Mouse (Mus musculus): ENCODE measurements around the gene Sart1. TPM values are rescaled to one million over a fixed set of nuclear protein-coding genes. Genes with fewer than 3 reads are reported as not detected.
"Not testable (repeated sequence)": the region's sequence is repeated elsewhere in the genome, so short reads cannot be mapped to it uniquely, and the experiment has no call there.

Gene Sart1
- polyA plus RNA-seq, 1 experiment from 2014 or later = 74.8 TPM

GRCm38 (mm10) chr19:5366175-5367052 is 22.1 kb downstream of the Sart1 start, which contains the start of gene Eif1ad:
TSS of gene Eif1ad (plus strand) at chr19:5366741.
- under 1% methylated on average over 68 of the region's 92 CpGs for WGBS
- peak; percentile 93 for ATAC-seq (ENCODE audit: insufficient read depth, low FRiP score, low read depth)
- H3K27ac ChIP-seq = peak within 1 kb of the TSS; percentile 98
- peak within 1 kb of the TSS; percentile 89 for H3K9ac ChIP-seq
- H3K4me2 ChIP-seq = peak within 1 kb of the TSS; percentile 90
- H3K9me3 ChIP-seq = no peaks in the 10 kb centered on the region
- H3K36me3 ChIP-seq = peaks cover 33% of the 10 kb centered on the region
- H3K27me3 ChIP-seq (replicated peaks) = no peaks in the 10 kb centered on the region
- H3K4me3 ChIP-seq (replicated peaks) = peak within 1 kb of the TSS; percentile 87
- H3K4me1 ChIP-seq = peaks cover 21% of the 10 kb centered on the region

- no peaks in the 10 kb centered on the region for H3K27me3 ChIP-seq (replicated peaks)
- H3K4me1 ChIP-seq = peaks cover 21% of the 10 kb centered on the region
- peak overlapping the region; percentile 90 for H3K4me2 ChIP-seq
- H3K9ac ChIP-seq = peak overlapping the region; percentile 37; the same call in 1 of the 2 replicates
- WGBS = 17% methylated on average over 11 of the region's 11 CpGs
- peaks cover 30% of the 10 kb centered on the region for H3K36me3 ChIP-seq
- no peaks in the 10 kb centered on the region for H3K9me3 ChIP-seq
- no peak for ATAC-seq (ENCODE audit: insufficient read depth, low FRiP score, low read depth)
- H3K27ac ChIP-seq = peak overlapping the region; percentile 98; the same call in 1 of the 2 replicates
- peak overlapping the region; percentile 87 for H3K4me3 ChIP-seq (replicated peaks)
These were observed 22.8 kb downstream of the Sart1 start for GRCm38 (mm10) chr19:5365751-5366150.

GRCm38 (mm10) chr19:5364124-5364523 is 24.4 kb downstream of the Sart1 start:
- no peak overlapping the region for H3K27ac ChIP-seq
- 80% methylated on average over 2 of the region's 2 CpGs for WGBS
- no peak overlapping the region for H3K4me2 ChIP-seq
- H3K27me3 ChIP-seq (replicated peaks) = no peaks in the 10 kb centered on the region
- no peak overlapping the region for H3K9ac ChIP-seq
- H3K4me3 ChIP-seq (replicated peaks) = no peak overlapping the region
- peaks cover 21% of the 10 kb centered on the region for H3K4me1 ChIP-seq
- ATAC-seq (ENCODE audit: insufficient read depth, low FRiP score, low read depth) = no peak
- H3K36me3 ChIP-seq = peaks cover 19% of the 10 kb centered on the region
- H3K9me3 ChIP-seq = no peaks in the 10 kb centered on the region

- 73% methylated on average over 2 of the region's 2 CpGs for WGBS
These were observed 26.3 kb downstream of the Sart1 start for GRCm38 (mm10) chr19:5362186-5362585.

GRCm38 (mm10) chr19:5356080-5356479 is 32.4 kb downstream of the Sart1 start:
- H3K36me3 ChIP-seq = no peaks in the 10 kb centered on the region
- H3K4me1 ChIP-seq = no peaks in the 10 kb centered on the region
- 40% methylated on average over 1 of the region's 1 CpGs for WGBS
- no peaks in the 10 kb centered on the region for H3K27me3 ChIP-seq (replicated peaks)
- H3K9ac ChIP-seq = no peak overlapping the region
- no peak overlapping the region for H3K4me2 ChIP-seq
- no peak for ATAC-seq (ENCODE audit: insufficient read depth, low FRiP score, low read depth)
- no peaks in the 10 kb centered on the region for H3K9me3 ChIP-seq
- no peak overlapping the region for H3K27ac ChIP-seq
- H3K4me3 ChIP-seq (replicated peaks) = no peak overlapping the region

More at GRCm38 (mm10) chr19:5362186-5362585, 26.3 kb downstream of the Sart1 start:
- Histone ChIP-seq H3K9ac (no peak overlapping the region), H3K4me1 (peaks cover 9% of the 10 kb centered on the region; the same call in 1 of the 2 replicates), H3K4me2 (no peak overlapping the region), H3K4me3 (replicated peaks) (no peak overlapping the region), H3K36me3 (peaks cover 19% of the 10 kb centered on the region), H3K9me3 (no peaks in the 10 kb centered on the region), H3K27ac (no peak overlapping the region), H3K27me3 (replicated peaks) (no peaks in the 10 kb centered on the region)
- ATAC-seq (ENCODE audit: insufficient read depth, low FRiP score, low read depth) = no peak

- ATAC-seq (ENCODE audit: insufficient read depth, low FRiP score, low read depth) = no peak
- Histone ChIP-seq H3K4me3 (replicated peaks) (no peak overlapping the region), H3K9me3 (no peaks in the 10 kb centered on the region), H3K27ac (no peak overlapping the region), H3K4me2 (no peak overlapping the region), H3K4me1 (0 out of 2 replicates have a peak, but pooled peaks cover 6% of the 10 kb centered on the region), H3K36me3 (no peaks in the 10 kb centered on the region), H3K27me3 (replicated peaks) (no peaks in the 10 kb centered on the region), H3K9ac (no peak overlapping the region)
- 58% methylated on average over 2 of the region's 2 CpGs for WGBS
These were observed 34.9 kb downstream of the Sart1 start for GRCm38 (mm10) chr19:5353609-5354008.

GRCm38 (mm10) chr19:5349502-5349873 is 39.0 kb downstream of the Sart1 start, which contains the start of gene Cst6:
TSS of gene Cst6 (minus strand) at chr19:5349574.
- H3K9me3 ChIP-seq; H3K27ac ChIP-seq; H3K4me1 ChIP-seq; H3K9ac ChIP-seq; H3K27me3 ChIP-seq (replicated peaks); H3K36me3 ChIP-seq; ATAC-seq (ENCODE audit: insufficient read depth, low FRiP score, low read depth): not testable (repeated sequence)
- WGBS = 61% methylated on average over 6 of the region's 6 CpGs
- Histone ChIP-seq H3K4me2 (peak within 1 kb of the TSS; percentile 84), H3K4me3 (replicated peaks) (peak within 1 kb of the TSS; percentile 42)

GRCm38 (mm10) chr19:5348526-5349501 is 39.7 kb downstream of the Sart1 start:
- H3K9ac ChIP-seq = no peak overlapping the region

GRCm38 (mm10) chr19:5348064-5348463 is 40.4 kb downstream of the Sart1 start:
- ATAC-seq (ENCODE audit: insufficient read depth, low FRiP score, low read depth) = no peak
- no peak overlapping the region for H3K9ac ChIP-seq
- no peak overlapping the region for H3K4me2 ChIP-seq
- H3K4me1 ChIP-seq = 0 out of 2 replicates have a peak, but pooled peaks cover 6% of the 10 kb centered on the region
- WGBS = 70% methylated on average over 6 of the region's 6 CpGs
- no peaks in the 10 kb centered on the region for H3K9me3 ChIP-seq
- no peaks in the 10 kb centered on the region for H3K27me3 ChIP-seq (replicated peaks)
- H3K27ac ChIP-seq = no peak overlapping the region
- no peaks in the 10 kb centered on the region for H3K36me3 ChIP-seq
- no peak overlapping the region for H3K4me3 ChIP-seq (replicated peaks)

More at GRCm38 (mm10) chr19:5348526-5349501, 39.7 kb downstream of the Sart1 start:
- ATAC-seq (ENCODE audit: insufficient read depth, low FRiP score, low read depth) = no peak
- WGBS = 6% methylated on average over 34 of the region's 34 CpGs
- no peak overlapping the region for H3K27ac ChIP-seq
- H3K9me3 ChIP-seq = no peaks in the 10 kb centered on the region
- H3K36me3 ChIP-seq = no peaks in the 10 kb centered on the region
- H3K4me1 ChIP-seq = 0 out of 2 replicates have a peak, but pooled peaks cover 6% of the 10 kb centered on the region
- H3K27me3 ChIP-seq (replicated peaks) = no peaks in the 10 kb centered on the region
- H3K4me3 ChIP-seq (replicated peaks) = peak overlapping the region; percentile 42
- peak overlapping the region; percentile 84 for H3K4me2 ChIP-seq

GRCm38 (mm10) chr19:5345297-5346131 is 43.0 kb downstream of the Sart1 start:
- Histone ChIP-seq H3K9ac (no peak overlapping the region), H3K4me2 (no peak overlapping the region), H3K4me3 (replicated peaks) (no peak overlapping the region), H3K9me3 (no peaks in the 10 kb centered on the region), H3K36me3 (no peaks in the 10 kb centered on the region), H3K27ac (no peak overlapping the region), H3K4me1 (0 out of 2 replicates have a peak, but pooled peaks cover 6% of the 10 kb centered on the region), H3K27me3 (replicated peaks) (no peaks in the 10 kb centered on the region)
- WGBS = 72% methylated on average over 6 of the region's 6 CpGs
- no peak for ATAC-seq (ENCODE audit: insufficient read depth, low FRiP score, low read depth)

- no peaks in the 10 kb centered on the region for H3K27me3 ChIP-seq (replicated peaks)
- no peak overlapping the region for H3K4me2 ChIP-seq
- H3K9me3 ChIP-seq = no peaks in the 10 kb centered on the region
- no peak overlapping the region for H3K4me3 ChIP-seq (replicated peaks)
- H3K4me1 ChIP-seq = no peaks in the 10 kb centered on the region
- no peak for ATAC-seq (ENCODE audit: insufficient read depth, low FRiP score, low read depth)
- H3K36me3 ChIP-seq = no peaks in the 10 kb centered on the region
- 88% methylated on average over 7 of the region's 7 CpGs for WGBS
- H3K9ac ChIP-seq = no peak overlapping the region
- no peak overlapping the region for H3K27ac ChIP-seq
These were observed 47.1 kb downstream of the Sart1 start for GRCm38 (mm10) chr19:5341360-5341759.
